Mouse (Mus musculus): ENCODE results near the gene Tmprss11e.
A peak's percentile ranks its signal among the peaks of the same experiment; 100 is the strongest.

DNA sequence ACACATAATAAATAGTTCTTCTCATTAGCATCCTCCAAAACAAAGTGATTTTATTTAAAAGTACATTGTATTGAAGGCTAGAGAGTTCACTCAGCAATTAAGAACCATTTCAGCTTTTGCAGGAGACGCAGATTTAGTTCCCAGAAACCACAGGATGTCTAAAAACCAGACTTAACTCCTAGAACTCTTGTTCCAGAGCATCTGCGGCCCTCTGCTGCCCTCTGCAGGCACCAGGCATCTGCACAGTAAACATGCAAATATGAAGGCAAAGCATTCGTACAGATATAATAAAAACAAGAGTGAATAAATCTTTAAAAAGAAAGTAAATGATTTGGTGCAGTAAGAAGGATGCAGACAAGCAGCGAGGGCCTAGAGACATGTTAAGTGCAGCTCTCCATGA lies 60.9 kb downstream of the Tmprss11e start:
- TF ChIP-seq CTCF (conservative IDR thresholded peaks at IDR 0.05; ENCODE audit: insufficient read depth, insufficient read length, low read depth, low read length) = peak; percentile 76
- TF ChIP-seq POLR2A (IDR thresholded peaks at IDR 0.05; ENCODE audit: low read depth, low read length) = no peak
